Comparison of ENCODE assay signal across 18 mouse cellular contexts in the genomic region with DNA sequence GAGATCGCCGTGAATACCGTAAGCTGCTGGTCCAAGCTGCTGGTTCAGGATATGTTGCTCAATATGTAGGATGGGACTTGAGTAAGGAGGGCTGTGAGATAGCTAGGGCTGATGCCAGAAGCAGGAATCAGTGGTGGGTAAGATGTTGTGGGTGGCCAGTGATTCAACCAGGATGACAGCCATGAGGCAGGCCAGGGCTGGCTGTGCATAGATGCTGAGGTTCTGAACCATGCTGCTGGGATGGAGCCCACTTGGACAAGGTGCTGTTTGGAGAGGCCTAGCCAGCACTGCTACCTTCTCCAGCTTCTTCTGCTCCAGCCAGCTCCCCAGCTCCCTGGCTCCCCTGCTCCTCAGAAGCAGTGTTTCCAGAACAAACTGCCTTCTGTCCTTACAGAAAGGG. TPM values are rescaled to one million over a fixed set of nuclear protein-coding genes. Genes with fewer than 3 reads are reported as not detected.
DNase-seq lines count a peak whose midpoint lies in the region.
"Had no signal": no experiment of that assay in that cellular context is flagged by ENCODE, and none has a peak within 500 bp of the region (broad histone marks: within the 10 kb centered on the region; RNA-seq: fewer than 3 reads in every experiment).

No protein-coding gene starts in this region.

- H3K27ac ChIP-seq in midbrain, embryonic 10.5 days (replicated peaks), result no peak overlapping the region
- H3K27ac ChIP-seq: forebrain, embryonic 15.5 days; heart, embryonic 13.5 days; hindbrain, embryonic 12.5 days; hindbrain, postnatal 0 days had no signal

- H3K27me3 ChIP-seq in midbrain, embryonic 10.5 days (ENCODE audit: low read depth, poor library complexity, severe bottlenecking), result no peaks in the 10 kb centered on the region
- H3K27me3 ChIP-seq: forebrain, embryonic 15.5 days; hindbrain, embryonic 12.5 days; Patski had no signal

- H3K4me1 ChIP-seq in midbrain, embryonic 10.5 days, result 0 out of 2 replicates have a peak, but pooled peaks cover 3% of the 10 kb centered on the region
- H3K4me1 ChIP-seq: forebrain, embryonic 15.5 days; hindbrain, embryonic 12.5 days had no signal

- no peak overlapping the region for H3K4me3 ChIP-seq in midbrain, embryonic 10.5 days
- H3K4me3 ChIP-seq: forebrain, embryonic 15.5 days; heart, embryonic 13.5 days; hindbrain, embryonic 12.5 days had no signal

- DNase-seq in cerebellum, postnatal 14 days, result peak; percentile 20 to 36
- no peak for DNase-seq in cerebellum, adult 18-20 months
- peak; percentile 20 for DNase-seq in gastrocnemius, postnatal 10 days
- no peak for DNase-seq in gastrocnemius, postnatal 36 days
- DNase-seq in right cerebral cortex, postnatal 25 days, result peak; percentile 20
- DNase-seq in right cerebral cortex, postnatal 10 days (ENCODE audit: low spot score in 2 of 2), result no peak
- DNase-seq in midbrain, embryonic 10.5 days (ENCODE audit: low spot score), result no peak
- DNase-seq: adrenal gland, postnatal 14 days; cerebellum, adult 2 months; cerebellum, postnatal 36 days; heart, adult 11 months; heart, postnatal 36 days; kidney, adult 11 months had no signal

- H3K36me3 ChIP-seq in midbrain, embryonic 10.5 days, result no peaks in the 10 kb centered on the region
- H3K36me3 ChIP-seq: forebrain, embryonic 15.5 days; heart, embryonic 13.5 days; hindbrain, embryonic 12.5 days had no signal

- 92% methylated on average over 3 of the region's 3 CpGs for WGBS in midbrain, embryonic 10.5 days

- intact Hi-C loops in gastrocnemius, postnatal 36 days (cut with DNase I), result no loop called here

- H3K9me3 ChIP-seq in midbrain, embryonic 10.5 days (replicated peaks), result no peaks in the 10 kb centered on the region
- H3K9me3 ChIP-seq: forebrain, embryonic 15.5 days; hindbrain, embryonic 12.5 days had no signal

RNA-seq across cellular contexts. Expression of a gene that starts 35.9 kb away (rescaled TPM):
- total RNA-seq in gastrocnemius, postnatal 10 days (2021), result 10 to 100 TPM; 55.2 to 57.3 TPM
- total RNA-seq in gastrocnemius, postnatal 36 days (2021), result 10 to 100 TPM; 25.7 to 28.9 TPM
- 341 and 391 TPM in 2 replicates for polyA plus RNA-seq in midbrain, embryonic 10.5 days (2016; fragmentation: Nextera tagmentation; extraction: Ambion mirVana)

RNA-seq across cellular contexts. Expression of a gene that starts 36.0 kb away (rescaled TPM):
- 1 to 10 TPM; 5.9 to 8.4 TPM for total RNA-seq in gastrocnemius, postnatal 10 days (2021)
- 1 to 10 TPM; 6.5 to 7.2 TPM for total RNA-seq in gastrocnemius, postnatal 36 days (2021)
- 22.8 and 24.3 TPM in 2 replicates for polyA plus RNA-seq in midbrain, embryonic 10.5 days (2016; fragmentation: Nextera tagmentation; extraction: Ambion mirVana)

Comparison
In these comparisons a context has a peak if more than half of its experiments do, and no peak if none do; other contexts are left out.
1. DNase-seq: peak in cerebellum, postnatal 14 days (2 of 2), gastrocnemius, postnatal 10 days (single experiment) and right cerebral cortex, postnatal 25 days (single experiment); none in cerebellum, adult 18-20 months (0 of 2), gastrocnemius, postnatal 36 days (0 of 2), right cerebral cortex, postnatal 10 days (0 of 2) and midbrain, embryonic 10.5 days (single experiment).